Mouse (Mus musculus): ENCODE results near the gene Znrf1.

GRCm38 (mm10) chr8:111570432-111570831 is 34.5 kb downstream of the Znrf1 start:
- TF ChIP-seq POLR2A (IDR thresholded peaks at IDR 0.05; ENCODE audit: borderline replicate concordance, control insufficient read depth, low read depth, low read length): no peak
- TF ChIP-seq CTCF (IDR thresholded peaks at IDR 0.05; ENCODE audit: control insufficient read depth, insufficient read depth, low read length): no peak
